Mouse (Mus musculus) lung, postnatal 0 days (tissue): Measurements from ENCODE around the gene Leo1. TPM values are rescaled to one million over a fixed set of nuclear protein-coding genes. Genes with fewer than 3 reads are reported as not detected.

ENCODE experiments used
- ATAC-seq: fragments of 200-750 bp; cut with Nextera tagmentation; 2 replicates; pipeline ENCODE4 v1.8.0; 2017; ENCODE audit warnings: moderate library complexity
- DNase-seq: peaks from one replicate; pipeline ENCODE4 v3.0.0-alpha.2; 2016; ENCODE audit warnings: low spot score
- H3K27ac ChIP-seq: fragments of 300-500 bp; sonication (generic); 2 replicates; pipeline ENCODE4 v1.5.1; 2014; ENCODE audit warnings: antibody characterized with exemption, mild to moderate bottlenecking, low read length, mixed read lengths
- H3K27me3 ChIP-seq: fragments of 300-500 bp; sonication (generic); replicated peaks from 2 replicates; pipeline ENCODE4 v1.6.1; 2014; ENCODE audit warnings: low read length, mixed read lengths; ENCODE audit not compliant: insufficient read depth
- H3K36me3 ChIP-seq: fragments of 300-500 bp; sonication (generic); 2 replicates; pipeline ENCODE4 v1.6.1; 2014; ENCODE audit warnings: low read length, mixed read lengths; ENCODE audit not compliant: insufficient read depth
- H3K4me1 ChIP-seq: fragments of 300-500 bp; sonication (generic); 2 replicates; pipeline ENCODE4 v1.6.1; 2014; ENCODE audit warnings: antibody characterized with exemption, low read depth, low read length, mixed read lengths; ENCODE audit not compliant: insufficient read depth
- H3K4me2 ChIP-seq: fragments of 300-500 bp; sonication (generic); replicated peaks from 2 replicates; pipeline ENCODE4 v1.6.1; 2014; ENCODE audit warnings: low read depth, mild to moderate bottlenecking, low read length, moderate library complexity, mixed read lengths
- H3K4me3 ChIP-seq: fragments of 300-500 bp; sonication (generic); 2 replicates; pipeline ENCODE4 v1.5.1; 2014; ENCODE audit warnings: low read depth, low read length
- H3K9ac ChIP-seq: fragments of 300-500 bp; sonication (generic); replicated peaks from 2 replicates; pipeline ENCODE4 v1.6.1; 2014; ENCODE audit warnings: low read depth, mild to moderate bottlenecking
- H3K9me3 ChIP-seq: fragments of 300-500 bp; sonication (generic); 2 replicates; pipeline ENCODE4 v1.6.1; 2016; ENCODE audit warnings: low read length, mixed read lengths
- CTCF ChIP-seq: IDR thresholded peaks from 2 replicates; pipeline ENCODE4 v1.5.1; 2016; ENCODE audit warnings: antibody characterized with exemption, mild to moderate bottlenecking
- EP300 ChIP-seq: IDR thresholded peaks from 2 replicates; pipeline ENCODE4 v1.6.1; 2016; ENCODE audit warnings: antibody characterized with exemption, mild to moderate bottlenecking, control low read depth
- WGBS: fragments of 180-500 bp; shearing (Covaris S2); extraction: QIAGEN DNeasy Blood & Tissue Kit; methylation state at CpG from one replicate; pipeline ENCODE4 v1.1.7; 2014; 5-methylcytosine and 5-hydroxymethylcytosine counted together
- polyA plus RNA-seq: library from polyadenylated mRNA; unstranded; fragments of >200 nt; fragmentation: Nextera tagmentation; extraction: Ambion mirVana; gene quantifications from 2 replicates; pipeline ENCODE4 v1.2.1, GENCODE M21; 2015

Leo1 gene
- polyA plus RNA-seq, 1 experiment from 2014 or later: 17.0 TPM

GRCm38 (mm10) chr9:75430822-75431621, 10.3 kb upstream of the Leo1 start:
- no peak for DNase-seq
- TF ChIP-seq EP300: no peak
- TF ChIP-seq CTCF: no peak
- no peak overlapping the region for H3K4me3 ChIP-seq
- ATAC-seq: no peak
- H3K9ac ChIP-seq: no peak overlapping the region
- no peaks in the 10 kb centered on the region for H3K9me3 ChIP-seq
- WGBS: 58% methylated on average over 16 of the region's 16 CpGs
- no peaks in the 10 kb centered on the region for H3K36me3 ChIP-seq
- no peak overlapping the region for H3K27ac ChIP-seq
- H3K27me3 ChIP-seq: no peaks in the 10 kb centered on the region
- H3K4me2 ChIP-seq: no peak overlapping the region
- no peaks in the 10 kb centered on the region for H3K4me1 ChIP-seq

GRCm38 (mm10) chr9:75432694-75433093, 8.6 kb upstream of the Leo1 start:
- no peaks in the 10 kb centered on the region for H3K36me3 ChIP-seq
- no peak overlapping the region for H3K9ac ChIP-seq
- TF ChIP-seq EP300: no peak
- no peak for TF ChIP-seq CTCF
- DNase-seq (no peak), ATAC-seq (no peak)
- H3K9me3 ChIP-seq: no peaks in the 10 kb centered on the region
- no peak overlapping the region for H3K4me2 ChIP-seq
- WGBS: 86% methylated on average over 3 of the region's 3 CpGs
- no peak overlapping the region for H3K27ac ChIP-seq
- no peaks in the 10 kb centered on the region for H3K4me1 ChIP-seq
- H3K4me3 ChIP-seq: no peak overlapping the region
- H3K27me3 ChIP-seq: no peaks in the 10 kb centered on the region

- peak; percentile 66 for ATAC-seq
- 36% methylated on average over 7 of the region's 7 CpGs for WGBS
- Histone ChIP-seq H3K4me3 (no peak overlapping the region), H3K36me3 (no peaks in the 10 kb centered on the region), H3K9me3 (no peaks in the 10 kb centered on the region), H3K27ac (no peak overlapping the region; the same call in 1 of the 2 replicates), H3K4me2 (no peak overlapping the region), H3K9ac (no peak overlapping the region), H3K27me3 (no peaks in the 10 kb centered on the region), H3K4me1 (no peaks in the 10 kb centered on the region)
- peak; percentile 74 for TF ChIP-seq CTCF
- TF ChIP-seq EP300: peak; percentile 59
- peak; percentile 90 for DNase-seq
These were observed 7.0 kb upstream of the Leo1 start for GRCm38 (mm10) chr9:75434172-75434793.

GRCm38 (mm10) chr9:75434872-75435271, 6.5 kb upstream of the Leo1 start:
- H3K27me3 ChIP-seq: no peaks in the 10 kb centered on the region
- no peak overlapping the region for H3K4me3 ChIP-seq
- H3K9me3 ChIP-seq: no peaks in the 10 kb centered on the region
- no peak overlapping the region for H3K9ac ChIP-seq
- 0 out of 2 replicates have a peak overlapping the region, but pooled peaks have one; percentile 5 for H3K27ac ChIP-seq
- WGBS: 67% methylated on average over 6 of the region's 6 CpGs
- H3K4me2 ChIP-seq: no peak overlapping the region
- no peaks in the 10 kb centered on the region for H3K4me1 ChIP-seq
- ATAC-seq (no peak), DNase-seq (no peak)
- no peaks in the 10 kb centered on the region for H3K36me3 ChIP-seq
- TF ChIP-seq EP300 (no peak), CTCF (no peak)

- Histone ChIP-seq H3K9ac (no peak overlapping the region), H3K9me3 (no peaks in the 10 kb centered on the region), H3K4me2 (0 out of 2 replicates have a peak overlapping the region, but pooled peaks have one; percentile 2), H3K4me1 (no peaks in the 10 kb centered on the region), H3K27ac (peak overlapping the region; percentile 57), H3K36me3 (no peaks in the 10 kb centered on the region), H3K4me3 (no peak overlapping the region), H3K27me3 (no peaks in the 10 kb centered on the region)
- ATAC-seq (peak; percentile 13; the same call in 1 of the 2 replicates), DNase-seq (peak; percentile 18)
- WGBS: 80% methylated on average over 4 of the region's 4 CpGs
- no peak for TF ChIP-seq CTCF
- TF ChIP-seq EP300: no peak
These were observed 6.0 kb upstream of the Leo1 start for GRCm38 (mm10) chr9:75435291-75435690.

GRCm38 (mm10) chr9:75435918-75436317, 5.4 kb upstream of the Leo1 start:
- TF ChIP-seq EP300 (no peak), CTCF (no peak)
- 3% methylated on average over 12 of the region's 12 CpGs for WGBS
- ATAC-seq (peak; percentile 95), DNase-seq (peak; percentile 96)
- Histone ChIP-seq H3K4me1 (no peaks in the 10 kb centered on the region), H3K4me2 (0 out of 2 replicates have a peak overlapping the region, but pooled peaks have one; percentile 2), H3K27me3 (no peaks in the 10 kb centered on the region), H3K36me3 (no peaks in the 10 kb centered on the region), H3K27ac (peak overlapping the region; percentile 57), H3K9me3 (no peaks in the 10 kb centered on the region), H3K4me3 (no peak overlapping the region), H3K9ac (no peak overlapping the region)
